Mouse (Mus musculus): ENCODE data around the gene Eno1. TPM values are rescaled to one million over a fixed set of nuclear protein-coding genes. Genes with fewer than 3 reads are reported as not detected.
A peak's percentile ranks its signal among the peaks of the same experiment; 100 is the strongest.
"Not testable (repeated sequence)": the region's sequence is repeated elsewhere in the genome, so short reads cannot be mapped to it uniquely, and the experiment has no call there.

Eno1 gene
- polyA plus RNA-seq, 1 experiment from 2014 or later = 1,728 TPM

GRCm38 (mm10) chr4:150266655-150267223 lies 30.2 kb downstream of the Eno1 start:
- no peak overlapping the region for H3K27ac ChIP-seq (ENCODE audit: low read depth, low read length)
- H3K4me2 ChIP-seq (replicated peaks; ENCODE audit: low read depth, low read length) = no peak overlapping the region
- WGBS = 64% methylated on average over 21 of the region's 21 CpGs
- H3K36me3 ChIP-seq (ENCODE audit: control insufficient read depth, insufficient read depth, low read length) = no peaks in the 10 kb centered on the region
- peaks cover 13% of the 10 kb centered on the region; the same call in 1 of the 2 replicates for H3K4me1 ChIP-seq (ENCODE audit: control insufficient read depth, insufficient read depth, low read length)
- H3K27me3 ChIP-seq (ENCODE audit: control insufficient read depth, insufficient read depth, low read length) = no peaks in the 10 kb centered on the region
- no peaks in the 10 kb centered on the region for H3K9me3 ChIP-seq (ENCODE audit: control insufficient read depth, low read length)
- H3K4me3 ChIP-seq (ENCODE audit: low read length) = no peak overlapping the region
- no peak for ATAC-seq (ENCODE audit: low FRiP score, low TSS enrichment)
- no peak overlapping the region for H3K9ac ChIP-seq (ENCODE audit: low read depth, low read length)

DNA sequence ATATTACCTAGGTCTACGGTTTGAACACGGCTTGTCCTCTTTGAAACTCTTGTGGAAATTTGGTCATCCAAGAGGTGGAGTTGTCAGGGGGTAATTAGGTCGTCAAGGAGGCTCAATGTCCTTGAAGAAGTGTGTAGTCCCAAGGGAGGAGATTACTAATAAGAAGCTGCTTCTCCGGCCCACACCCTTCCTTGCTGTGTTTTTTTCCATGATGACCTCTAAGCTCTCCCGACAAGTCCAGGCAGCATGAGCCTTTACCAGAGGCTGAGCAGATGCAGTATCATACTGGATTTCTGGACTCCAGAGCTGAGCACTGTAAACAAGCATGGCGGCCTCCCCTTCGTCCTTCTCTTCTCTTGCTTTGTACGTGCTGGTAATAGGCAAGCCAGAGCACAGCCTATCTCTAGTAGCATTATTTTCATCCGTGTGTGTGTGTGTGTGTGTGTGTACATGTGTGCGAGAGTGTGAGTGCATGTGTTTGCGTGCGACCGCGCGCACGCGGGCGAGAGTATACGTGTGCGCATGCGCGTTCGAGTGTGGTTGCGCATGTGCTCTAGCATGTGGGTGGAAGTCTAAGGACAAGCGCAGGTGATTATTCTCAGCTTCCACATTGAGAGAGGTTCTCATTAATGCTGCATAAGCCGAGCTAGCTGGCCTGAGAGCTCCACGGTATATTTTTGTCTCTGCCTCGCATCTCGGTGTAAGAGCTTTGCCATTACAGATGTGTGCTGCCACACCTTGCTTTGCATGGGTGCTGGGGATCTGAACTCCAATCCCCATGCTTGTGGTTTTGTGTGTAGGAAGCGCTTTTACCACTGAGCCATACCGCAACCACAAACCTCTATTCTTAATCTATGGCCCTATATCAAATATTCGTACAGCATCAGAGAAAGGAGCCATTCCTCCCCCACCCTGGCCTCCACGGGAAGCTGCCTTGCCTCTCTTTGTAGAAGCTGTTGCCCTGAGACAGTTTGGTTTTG lies 32.4 kb downstream of the Eno1 start:
- Histone ChIP-seq H3K4me1 (ENCODE audit: control insufficient read depth, insufficient read depth, low read length) (peaks cover 24% of the 10 kb centered on the region), H3K27ac (ENCODE audit: low read depth, low read length) (peak overlapping the region; percentile 24; the same call in 1 of the 2 replicates), H3K9me3 (ENCODE audit: control insufficient read depth, low read length) (no peaks in the 10 kb centered on the region), H3K4me2 (replicated peaks; ENCODE audit: low read depth, low read length) (no peak overlapping the region), H3K9ac (ENCODE audit: low read depth, low read length) (no peak overlapping the region), H3K4me3 (ENCODE audit: low read length) (no peak overlapping the region), H3K36me3 (ENCODE audit: control insufficient read depth, insufficient read depth, low read length) (no peaks in the 10 kb centered on the region), H3K27me3 (ENCODE audit: control insufficient read depth, insufficient read depth, low read length) (no peaks in the 10 kb centered on the region)
- ATAC-seq (ENCODE audit: low FRiP score, low TSS enrichment) = no peak
- 78% methylated on average over 33 of the region's 33 CpGs for WGBS

- Histone ChIP-seq H3K4me1 (ENCODE audit: control insufficient read depth, insufficient read depth, low read length) (peaks cover 24% of the 10 kb centered on the region), H3K27me3 (ENCODE audit: control insufficient read depth, insufficient read depth, low read length) (no peaks in the 10 kb centered on the region), H3K4me2 (replicated peaks; ENCODE audit: low read depth, low read length) (no peak overlapping the region), H3K9me3 (ENCODE audit: control insufficient read depth, low read length) (no peaks in the 10 kb centered on the region), H3K4me3 (ENCODE audit: low read length) (no peak overlapping the region), H3K9ac (ENCODE audit: low read depth, low read length) (no peak overlapping the region), H3K27ac (ENCODE audit: low read depth, low read length) (no peak overlapping the region; the same call in 1 of the 2 replicates), H3K36me3 (ENCODE audit: control insufficient read depth, insufficient read depth, low read length) (no peaks in the 10 kb centered on the region)
- peak; percentile 70; the same call in 1 of the 2 replicates for ATAC-seq (ENCODE audit: low FRiP score, low TSS enrichment)
- 16% methylated on average over 7 of the region's 7 CpGs for WGBS
These were observed 33.2 kb downstream of the Eno1 start for GRCm38 (mm10) chr4:150269679-150270078.

GRCm38 (mm10) chr4:150270718-150271117 lies 34.2 kb downstream of the Eno1 start:
- not testable (repeated sequence) for H3K27ac ChIP-seq (ENCODE audit: low read depth, low read length); H3K27me3 ChIP-seq (ENCODE audit: control insufficient read depth, insufficient read depth, low read length); H3K9ac ChIP-seq (ENCODE audit: low read depth, low read length); H3K4me2 ChIP-seq (replicated peaks; ENCODE audit: low read depth, low read length); H3K4me3 ChIP-seq (ENCODE audit: low read length); ATAC-seq (ENCODE audit: low FRiP score, low TSS enrichment); H3K36me3 ChIP-seq (ENCODE audit: control insufficient read depth, insufficient read depth, low read length); H3K9me3 ChIP-seq (ENCODE audit: control insufficient read depth, low read length)
- peaks cover 24% of the 10 kb centered on the region for H3K4me1 ChIP-seq (ENCODE audit: control insufficient read depth, insufficient read depth, low read length)
- 85% methylated on average over 4 of the region's 4 CpGs for WGBS

DNA sequence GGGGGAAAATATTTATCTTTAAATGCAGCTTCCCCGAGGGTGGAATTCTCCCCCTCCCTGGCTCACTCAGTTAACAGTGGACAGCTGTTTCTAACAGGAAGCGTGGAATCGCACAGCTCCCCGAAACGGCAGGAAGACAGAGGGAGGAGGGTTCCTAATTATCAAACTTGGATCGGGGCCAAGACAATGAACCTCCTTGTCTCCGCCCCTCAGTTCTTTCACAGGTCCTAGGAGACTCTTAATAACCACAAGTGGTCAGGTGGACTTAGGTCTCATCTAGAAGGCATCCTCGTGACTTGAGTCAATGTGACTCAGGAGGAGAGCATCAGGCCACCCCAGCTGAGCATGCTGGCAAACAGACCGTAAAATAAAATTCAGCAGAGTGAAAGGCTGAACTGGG lies 36.2 kb downstream of the Eno1 start:
- no peaks in the 10 kb centered on the region for H3K9me3 ChIP-seq (ENCODE audit: control insufficient read depth, low read length)
- H3K27ac ChIP-seq (ENCODE audit: low read depth, low read length) = peak overlapping the region; percentile 77
- peaks cover 24% of the 10 kb centered on the region for H3K4me1 ChIP-seq (ENCODE audit: control insufficient read depth, insufficient read depth, low read length)
- WGBS = 8% methylated on average over 9 of the region's 9 CpGs
- H3K9ac ChIP-seq (ENCODE audit: low read depth, low read length) = peak overlapping the region; percentile 14; the same call in 1 of the 2 replicates
- H3K4me2 ChIP-seq (replicated peaks; ENCODE audit: low read depth, low read length) = peak overlapping the region; percentile 22
- H3K4me3 ChIP-seq (ENCODE audit: low read length) = no peak overlapping the region
- peak; percentile 64 for ATAC-seq (ENCODE audit: low FRiP score, low TSS enrichment)
- no peaks in the 10 kb centered on the region for H3K27me3 ChIP-seq (ENCODE audit: control insufficient read depth, insufficient read depth, low read length)
- H3K36me3 ChIP-seq (ENCODE audit: control insufficient read depth, insufficient read depth, low read length) = no peaks in the 10 kb centered on the region

GRCm38 (mm10) chr4:150275531-150275930 lies 39.0 kb downstream of the Eno1 start:
- H3K4me2 ChIP-seq (replicated peaks; ENCODE audit: low read depth, low read length) = no peak overlapping the region
- no peaks in the 10 kb centered on the region for H3K27me3 ChIP-seq (ENCODE audit: control insufficient read depth, insufficient read depth, low read length)
- no peaks in the 10 kb centered on the region for H3K36me3 ChIP-seq (ENCODE audit: control insufficient read depth, insufficient read depth, low read length)
- H3K27ac ChIP-seq (ENCODE audit: low read depth, low read length) = no peak overlapping the region
- no peak overlapping the region for H3K9ac ChIP-seq (ENCODE audit: low read depth, low read length)
- H3K4me3 ChIP-seq (ENCODE audit: low read length) = no peak overlapping the region
- no peak for ATAC-seq (ENCODE audit: low FRiP score, low TSS enrichment)
- WGBS = 88% methylated on average over 5 of the region's 5 CpGs
- H3K4me1 ChIP-seq (ENCODE audit: control insufficient read depth, insufficient read depth, low read length) = peaks cover 11% of the 10 kb centered on the region
- H3K9me3 ChIP-seq (ENCODE audit: control insufficient read depth, low read length) = no peaks in the 10 kb centered on the region

DNA sequence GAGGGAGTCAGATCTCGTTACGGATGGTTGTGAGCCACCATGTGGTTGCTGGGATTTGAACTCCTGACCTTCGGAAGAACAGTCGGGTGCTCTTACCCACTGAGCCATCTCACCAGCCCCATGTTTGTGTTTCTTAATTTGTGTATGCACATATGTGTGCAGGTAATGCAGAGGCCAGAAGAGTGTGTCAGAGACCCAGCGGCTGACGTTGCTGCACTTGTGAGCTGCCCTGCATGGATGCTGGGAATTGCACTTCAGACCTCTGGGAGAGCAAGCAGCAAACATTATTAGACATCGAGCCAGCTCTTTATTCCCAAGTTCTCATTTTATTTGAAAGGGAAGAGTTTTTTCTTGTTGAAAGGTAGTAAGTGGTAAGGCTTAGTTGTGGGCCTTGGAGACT lies 42.8 kb downstream of the Eno1 start:
- H3K27ac ChIP-seq (ENCODE audit: low read depth, low read length); H3K9me3 ChIP-seq (ENCODE audit: control insufficient read depth, low read length); H3K4me2 ChIP-seq (replicated peaks; ENCODE audit: low read depth, low read length); H3K36me3 ChIP-seq (ENCODE audit: control insufficient read depth, insufficient read depth, low read length); H3K27me3 ChIP-seq (ENCODE audit: control insufficient read depth, insufficient read depth, low read length); H3K4me3 ChIP-seq (ENCODE audit: low read length); ATAC-seq (ENCODE audit: low FRiP score, low TSS enrichment); H3K9ac ChIP-seq (ENCODE audit: low read depth, low read length): not testable (repeated sequence)
- peaks cover 13% of the 10 kb centered on the region for H3K4me1 ChIP-seq (ENCODE audit: control insufficient read depth, insufficient read depth, low read length)
- 86% methylated on average over 5 of the region's 7 CpGs for WGBS

GRCm38 (mm10) chr4:150280002-150280401 lies 43.5 kb downstream of the Eno1 start:
- no peak overlapping the region for H3K9ac ChIP-seq (ENCODE audit: low read depth, low read length)
- H3K4me1 ChIP-seq (ENCODE audit: control insufficient read depth, insufficient read depth, low read length) = peaks cover 13% of the 10 kb centered on the region
- no peaks in the 10 kb centered on the region for H3K9me3 ChIP-seq (ENCODE audit: control insufficient read depth, low read length)
- WGBS = 72% methylated on average over 2 of the region's 2 CpGs
- no peak overlapping the region for H3K4me3 ChIP-seq (ENCODE audit: low read length)
- H3K27ac ChIP-seq (ENCODE audit: low read depth, low read length) = no peak overlapping the region
- no peak overlapping the region for H3K4me2 ChIP-seq (replicated peaks; ENCODE audit: low read depth, low read length)
- no peak for ATAC-seq (ENCODE audit: low FRiP score, low TSS enrichment)
- H3K36me3 ChIP-seq (ENCODE audit: control insufficient read depth, insufficient read depth, low read length) = no peaks in the 10 kb centered on the region
- H3K27me3 ChIP-seq (ENCODE audit: control insufficient read depth, insufficient read depth, low read length) = no peaks in the 10 kb centered on the region

- Histone ChIP-seq H3K4me2 (replicated peaks; ENCODE audit: low read depth, low read length) (peak overlapping the region; percentile 45), H3K9me3 (ENCODE audit: control insufficient read depth, low read length) (no peaks in the 10 kb centered on the region), H3K9ac (ENCODE audit: low read depth, low read length) (peak overlapping the region; percentile 97; the same call in 1 of the 2 replicates), H3K27me3 (ENCODE audit: control insufficient read depth, insufficient read depth, low read length) (no peaks in the 10 kb centered on the region), H3K4me1 (ENCODE audit: control insufficient read depth, insufficient read depth, low read length) (peaks cover 14% of the 10 kb centered on the region), H3K4me3 (ENCODE audit: low read length) (peak overlapping the region; percentile 90), H3K36me3 (ENCODE audit: control insufficient read depth, insufficient read depth, low read length) (no peaks in the 10 kb centered on the region), H3K27ac (ENCODE audit: low read depth, low read length) (peak overlapping the region; percentile 99)
- ATAC-seq (ENCODE audit: low FRiP score, low TSS enrichment) = no peak
- WGBS = 34% methylated on average over 4 of the region's 4 CpGs
These were observed 43.9 kb downstream of the Eno1 start for GRCm38 (mm10) chr4:150280459-150280858.

All from kidney, embryonic 14.5 days (tissue).